Mouse (Mus musculus): ENCODE data around the gene Gm4565.
"Not testable (repeated sequence)": the region's sequence is repeated elsewhere in the genome, so short reads cannot be mapped to it uniquely, and the experiment has no call there.

The Gm4565 gene

DNA sequence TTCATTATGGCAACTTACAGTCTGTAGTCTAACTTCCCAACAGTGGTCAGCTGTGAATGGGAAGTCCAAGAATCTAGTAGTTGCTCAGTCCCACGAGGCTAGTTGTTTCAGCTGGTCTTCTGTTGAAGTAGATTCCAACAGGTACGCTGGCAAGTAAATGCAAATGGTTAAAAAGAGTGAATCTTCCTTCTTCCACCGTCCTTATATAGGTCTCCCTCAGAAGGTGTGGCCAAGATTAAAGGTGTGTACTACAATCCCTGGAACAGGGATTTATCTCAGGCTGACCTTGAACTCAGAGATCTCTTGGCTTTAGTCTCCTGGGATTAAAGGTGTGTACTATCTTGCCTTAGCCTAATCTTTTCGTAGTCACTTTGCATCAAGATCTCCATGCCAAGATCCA, at the start of gene Gm4565:
Gene Gm4565 (minus strand): TSS at position 101 of the 400 bp plus-strand sequence.
- H3K9me3 ChIP-seq (ENCODE audit: low read length); H3K4me1 ChIP-seq (replicated peaks; ENCODE audit: low read depth, low read length); H3K4me3 ChIP-seq (replicated peaks; ENCODE audit: low read length): not testable (repeated sequence)

DNA sequence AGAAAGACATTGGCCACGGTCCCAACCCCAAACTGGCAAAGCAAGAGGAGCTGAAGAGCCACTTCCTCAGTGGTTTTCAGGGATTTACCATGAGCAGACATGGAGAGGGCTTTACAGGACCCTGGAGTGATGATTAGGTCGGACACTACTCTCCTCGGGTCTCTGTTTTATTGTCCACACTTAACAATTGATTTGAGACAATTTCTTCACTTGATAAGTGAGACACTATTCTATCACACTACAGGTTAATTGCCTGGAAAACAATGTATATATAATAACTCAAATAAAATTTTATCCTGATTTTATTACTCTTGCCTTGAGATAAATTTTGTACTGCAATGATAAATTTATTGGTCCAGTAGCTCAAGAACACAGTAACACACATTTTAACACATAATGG, 22.7 kb downstream of the Gm4565 start, which contains the start of gene Gm4201:
Gene Gm4201 (minus strand): TSS at position 101 of the 400 bp plus-strand sequence.
- not testable (repeated sequence) for H3K9me3 ChIP-seq (ENCODE audit: low read length); H3K4me3 ChIP-seq (replicated peaks; ENCODE audit: low read length); H3K36me3 ChIP-seq (ENCODE audit: insufficient read depth, low read length); H3K4me1 ChIP-seq (replicated peaks; ENCODE audit: low read depth, low read length); H3K27me3 ChIP-seq (ENCODE audit: insufficient read depth, low read length)

More for the DNA sequence above, at the start of gene Gm4565:
- not testable (repeated sequence) for H3K27me3 ChIP-seq (ENCODE audit: insufficient read depth, low read length); H3K36me3 ChIP-seq (ENCODE audit: insufficient read depth, low read length)

DNA sequence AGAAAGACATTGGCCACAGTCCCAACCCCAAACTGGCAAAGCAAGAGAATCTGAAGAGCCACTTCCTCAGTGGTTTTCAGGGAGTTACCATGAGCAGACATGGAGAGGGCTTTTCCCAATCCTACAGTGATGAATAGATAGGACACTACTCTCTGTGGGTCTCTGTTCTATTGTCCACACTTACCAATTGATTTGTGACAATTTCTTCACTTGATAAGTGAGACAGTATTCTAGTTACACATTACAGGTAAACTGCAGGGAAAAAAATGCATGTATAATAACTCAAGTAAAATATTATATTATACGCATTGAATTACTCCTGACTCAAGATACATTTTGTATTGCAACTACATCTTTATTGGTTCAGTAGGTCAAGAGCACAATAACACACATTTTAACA, 53.1 kb downstream of the Gm4565 start, which contains the start of gene Gm8677:
Gene Gm8677 (minus strand): TSS at position 101 of the 400 bp plus-strand sequence.
- not testable (repeated sequence) for H3K36me3 ChIP-seq (ENCODE audit: insufficient read depth, low read length); H3K27me3 ChIP-seq (ENCODE audit: insufficient read depth, low read length); H3K4me3 ChIP-seq (replicated peaks; ENCODE audit: low read length); H3K4me1 ChIP-seq (replicated peaks; ENCODE audit: low read depth, low read length); H3K9me3 ChIP-seq (ENCODE audit: low read length)
